Mouse (Mus musculus): ENCODE data around the gene Olfr1459. TPM values are rescaled to one million over a fixed set of nuclear protein-coding genes. Genes with fewer than 3 reads are reported as not detected.

Gene Olfr1459
- under 1 TPM; 0.12 to 0.22 TPM for total RNA-seq (2021)

DNA sequence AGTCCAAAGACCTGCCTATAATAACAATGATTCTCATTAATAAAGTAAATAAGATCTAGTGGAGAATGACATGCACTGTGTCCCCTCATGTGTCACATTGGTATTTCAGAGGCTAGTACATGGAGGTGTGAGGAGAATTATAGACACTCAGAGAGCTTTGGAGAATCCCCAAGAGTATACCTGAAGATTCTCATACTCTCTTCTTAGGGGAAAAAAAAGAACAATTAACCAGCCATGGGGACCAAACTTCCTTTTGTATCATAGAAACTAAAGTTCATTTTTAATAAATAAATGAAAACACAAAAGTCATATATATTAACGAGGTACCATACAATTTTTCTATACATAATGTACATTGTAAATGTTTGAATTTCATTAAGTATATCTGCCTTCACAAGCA is at the start of gene Olfr1459:
Gene Olfr1459, minus strand, starts transcription at position 101 of the 400 bp plus-strand sequence.
- intact Hi-C loops (cut with DNase I) = no loop called here
- no peak for DNase-seq

- intact Hi-C loops (cut with DNase I) = no loop called here
- DNase-seq = no peak
These were observed 36.1 kb upstream of the Olfr1459 start, which contains the start of gene Olfr1462 for GRCm38 (mm10) chr19:13185434-13185833. Gene Olfr1462, plus strand, starts transcription at chr19:13185734.

DNA sequence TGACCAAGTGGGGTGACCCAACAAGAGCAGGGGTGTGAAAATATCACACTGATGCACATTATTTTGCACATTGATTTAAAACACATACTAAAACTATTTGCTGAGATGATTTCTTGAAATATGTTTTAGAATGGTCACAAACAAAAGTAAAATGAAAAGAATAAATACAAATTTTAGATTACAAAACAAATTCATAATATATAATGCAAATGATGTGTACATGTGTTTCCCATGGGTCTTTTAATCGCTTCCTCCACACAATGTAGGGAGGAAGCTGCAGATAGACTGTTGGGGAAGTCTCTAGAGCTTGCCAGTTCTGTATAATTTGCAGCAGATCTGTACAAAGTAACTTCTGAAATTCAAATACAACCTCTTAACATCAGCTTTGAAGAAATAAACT is 13.4 kb upstream of the Olfr1459 start, which contains the start of gene Olfr1461:
Gene Olfr1461, plus strand, starts transcription at position 301 of the 400 bp plus-strand sequence.
- intact Hi-C loops (cut with DNase I) = no loop called here

DNA sequence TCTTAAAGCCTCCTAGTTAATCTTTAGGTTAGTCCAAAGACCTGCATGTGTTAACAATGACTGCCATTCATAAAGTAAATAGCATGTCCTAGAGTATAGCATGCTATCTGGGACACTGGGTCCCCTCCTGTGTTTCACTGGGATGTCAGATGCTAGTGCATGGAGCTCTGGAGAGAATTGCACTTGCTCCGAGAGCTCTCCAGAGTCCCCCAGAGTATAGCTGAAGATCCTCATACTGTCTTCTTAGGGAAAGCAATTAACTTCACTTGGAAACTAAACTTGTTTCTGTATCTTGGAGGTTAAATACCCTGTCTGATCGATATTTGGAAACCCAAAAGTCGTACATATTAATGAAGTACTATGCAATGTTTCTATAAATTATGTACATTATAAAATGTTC is 42.7 kb downstream of the Olfr1459 start, which contains the start of gene Olfr1458:
Gene Olfr1458, minus strand, starts transcription at position 101 of the 400 bp plus-strand sequence.
- DNase-seq = no peak
- intact Hi-C loops (cut with DNase I) = no loop called here

More for the DNA sequence above, 13.4 kb upstream of the Olfr1459 start, which contains the start of gene Olfr1461:
- no peak for DNase-seq

- DNase-seq = no peak
- intact Hi-C loops (cut with DNase I) = no loop called here
These were observed 51.6 kb downstream of the Olfr1459 start, which contains the start of gene Olfr1457 for GRCm38 (mm10) chr19:13097791-13098190. Gene Olfr1457, minus strand, starts transcription at chr19:13097891.

- no peak for DNase-seq
- intact Hi-C loops (cut with DNase I) = no loop called here
These were observed 55.4 kb downstream of the Olfr1459 start for GRCm38 (mm10) chr19:13093908-13094307.

Other genes with a start within 250 kb of the Olfr1459 start
- gene Olfr1447, start 245.8 kb downstream of the Olfr1459 start, total RNA-seq (2021) = not detected
- gene Olfr1448, start 225.1 kb downstream of the Olfr1459 start, total RNA-seq (2021) = not detected
- gene Olfr1449, start 218.7 kb downstream of the Olfr1459 start, total RNA-seq (2021) = not detected
- gene Olfr1450, start 199.3 kb downstream of the Olfr1459 start, total RNA-seq (2021) = not detected
- not detected for gene Olfr1451, start 154.5 kb downstream of the Olfr1459 start, total RNA-seq (2021)
- gene Olfr1453, start 121.2 kb downstream of the Olfr1459 start, total RNA-seq (2021) = not detected
- gene Olfr1454, start 88.9 kb downstream of the Olfr1459 start, total RNA-seq (2021) = not detected
- not detected for gene Olfr1457, start 51.7 kb downstream of the Olfr1459 start, total RNA-seq (2021)
- gene Olfr1458, start 42.8 kb downstream of the Olfr1459 start, total RNA-seq (2021) = not detected
- gene Olfr1461, start 13.5 kb upstream of the Olfr1459 start, total RNA-seq (2021) = not detected
- not detected for gene Olfr1462, start 36.2 kb upstream of the Olfr1459 start, total RNA-seq (2021)
- not detected for gene Olfr1463, start 81.8 kb upstream of the Olfr1459 start, total RNA-seq (2021)
- gene Olfr1465, start 166.0 kb upstream of the Olfr1459 start, total RNA-seq (2021) = not detected
- not detected for gene Olfr1466, start 189.3 kb upstream of the Olfr1459 start, total RNA-seq (2021)
- gene Olfr1467, start 212.7 kb upstream of the Olfr1459 start, total RNA-seq (2021) = not detected

Measured in left cerebral cortex, postnatal 4 days (tissue).